10 mouse cellular contexts compared by ENCODE assay signal in the genomic region with DNA sequence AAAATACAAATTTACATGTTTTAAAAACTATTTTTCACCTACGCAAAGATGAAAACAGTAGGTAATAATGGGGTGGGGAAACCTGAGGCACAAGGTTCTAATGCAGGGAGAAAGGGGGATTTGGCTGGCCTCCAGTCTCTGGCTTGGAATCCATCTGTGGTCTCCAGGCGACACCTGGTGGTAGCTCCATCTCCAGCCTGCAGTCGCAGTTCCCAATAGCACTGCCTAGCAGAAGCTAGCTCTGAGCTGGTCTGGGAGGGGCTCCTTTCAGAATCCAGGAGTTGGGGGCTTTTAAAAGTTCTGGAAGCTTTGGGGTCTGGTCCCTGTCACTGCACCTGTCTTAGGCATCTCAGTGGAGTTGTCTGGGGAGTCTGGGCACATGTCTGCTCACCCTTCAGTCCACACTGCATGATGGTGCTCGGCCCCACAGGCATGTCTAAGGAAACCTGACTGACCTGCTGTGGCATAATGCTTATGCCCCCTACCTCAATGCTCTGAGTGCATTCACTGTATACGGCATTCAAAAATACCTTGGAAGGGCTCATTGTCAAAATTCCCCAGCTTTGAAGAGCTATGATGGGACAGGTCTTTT. TPM values are rescaled to one million over a fixed set of nuclear protein-coding genes. Genes with fewer than 3 reads are reported as not detected.
DNase-seq lines count a peak whose midpoint lies in the region; ATAC-seq and TF ChIP-seq lines count a peak whose summit lies in the region.
"Had no signal": no experiment of that assay in that cellular context is flagged by ENCODE, and none has a peak within 500 bp of the region (broad histone marks: within the 10 kb centered on the region; RNA-seq: fewer than 3 reads in every experiment).

No protein-coding gene starts in this region.

- no peak overlapping the region for H3K9ac ChIP-seq in forebrain, postnatal 0 days
- no peak overlapping the region for H3K9ac ChIP-seq in kidney, postnatal 0 days (ENCODE audit: low read depth, low read length)
- H3K9ac ChIP-seq in liver, adult 2 months (ENCODE audit: low read depth, low read length) = no peak overlapping the region
- H3K9ac ChIP-seq in neural tube, embryonic 12.5 days = no peak overlapping the region
- H3K9ac ChIP-seq: liver, embryonic 13.5 days had no signal

- H3K27ac ChIP-seq in forebrain, postnatal 0 days (ENCODE audit: low read depth, low read length) = no peak overlapping the region
- H3K27ac ChIP-seq in kidney, postnatal 0 days = no peak overlapping the region
- H3K27ac ChIP-seq in liver, adult 2 months (replicated peaks; ENCODE audit: insufficient read depth, low read depth, low read length) = no peak overlapping the region
- H3K27ac ChIP-seq in neural tube, embryonic 12.5 days = no peak overlapping the region
- H3K27ac ChIP-seq: liver, embryonic 13.5 days had no signal

- peak; percentile 32 to 52 for DNase-seq in cerebellum, adult 18-20 months
- DNase-seq in cerebellum, adult 11-12 months = no peak
- DNase-seq in brain, embryonic 14.5 days (ENCODE audit: low read depth) = peak; percentile 80
- peak; percentile 88 for DNase-seq in forebrain, postnatal 0 days
- peak; percentile 81 for DNase-seq in kidney, postnatal 0 days (ENCODE audit: low spot score)
- DNase-seq in liver, adult 2 months (ENCODE audit: extremely low read depth, low read depth, low spot score) = no peak
- DNase-seq in testis, postnatal 10 days (ENCODE audit: low spot score) = peak; percentile 91
- DNase-seq: liver, embryonic 13.5 days had no signal

- no peak overlapping the region for H3K4me3 ChIP-seq in forebrain, postnatal 0 days (ENCODE audit: low read depth, low read length)
- no peak overlapping the region for H3K4me3 ChIP-seq in kidney, postnatal 0 days (replicated peaks; ENCODE audit: low read depth, low read length)
- H3K4me3 ChIP-seq in liver, adult 2 months (ENCODE audit: insufficient read depth, low read depth, low read length) = no peak overlapping the region
- H3K4me3 ChIP-seq in neural tube, embryonic 12.5 days = no peak overlapping the region
- H3K4me3 ChIP-seq: liver, embryonic 13.5 days had no signal

- no peaks in the 10 kb centered on the region for H3K4me1 ChIP-seq in forebrain, postnatal 0 days (ENCODE audit: insufficient read depth)
- H3K4me1 ChIP-seq in kidney, postnatal 0 days (replicated peaks; ENCODE audit: insufficient read depth, low read length) = 0 out of 2 replicates have a peak, but pooled peaks cover 3% of the 10 kb centered on the region
- no peaks in the 10 kb centered on the region for H3K4me1 ChIP-seq in liver, adult 2 months (ENCODE audit: control insufficient read depth, insufficient read depth, low read length)
- no peaks in the 10 kb centered on the region for H3K4me1 ChIP-seq in neural tube, embryonic 12.5 days
- H3K4me1 ChIP-seq: liver, embryonic 13.5 days had no signal

- H3K36me3 ChIP-seq in forebrain, postnatal 0 days (ENCODE audit: insufficient read depth) = no peaks in the 10 kb centered on the region
- no peaks in the 10 kb centered on the region for H3K36me3 ChIP-seq in kidney, postnatal 0 days (ENCODE audit: insufficient read depth, low read length)
- no peaks in the 10 kb centered on the region for H3K36me3 ChIP-seq in liver, adult 2 months (ENCODE audit: control insufficient read depth, insufficient read depth, low read length)
- H3K36me3 ChIP-seq in neural tube, embryonic 12.5 days = no peaks in the 10 kb centered on the region
- H3K36me3 ChIP-seq: G1E; liver, embryonic 13.5 days had no signal

- H3K9me3 ChIP-seq in forebrain, postnatal 0 days (ENCODE audit: low read length) = no peaks in the 10 kb centered on the region
- no peaks in the 10 kb centered on the region for H3K9me3 ChIP-seq in kidney, postnatal 0 days (replicated peaks; ENCODE audit: low read length)
- H3K9me3 ChIP-seq in neural tube, embryonic 12.5 days = no peaks in the 10 kb centered on the region
- H3K9me3 ChIP-seq: liver, embryonic 13.5 days had no signal

- TF ChIP-seq CTCF in brain, embryonic 14.5 days (IDR thresholded peaks at IDR 0.05; ENCODE audit: borderline replicate concordance, extremely low read depth, insufficient read depth, insufficient read length) = peak; percentile 97
- TF ChIP-seq CTCF in forebrain, postnatal 0 days (IDR thresholded peaks at IDR 0.05; ENCODE audit: low read depth) = peak; percentile 97
- TF ChIP-seq CTCF in kidney, postnatal 0 days (IDR thresholded peaks at IDR 0.05; ENCODE audit: low read depth) = peak; percentile 92
- peak; percentile 88 for TF ChIP-seq CTCF in liver, adult 2 months (IDR thresholded peaks at IDR 0.05; ENCODE audit: low read depth, low read length)

- H3K27me3 ChIP-seq in forebrain, postnatal 0 days (ENCODE audit: insufficient read depth, low read length) = no peaks in the 10 kb centered on the region
- no peaks in the 10 kb centered on the region for H3K27me3 ChIP-seq in kidney, postnatal 0 days (ENCODE audit: insufficient read depth, low read length)
- H3K27me3 ChIP-seq in liver, adult 2 months (ENCODE audit: control insufficient read depth, insufficient read depth, low read length) = no peaks in the 10 kb centered on the region
- no peaks in the 10 kb centered on the region for H3K27me3 ChIP-seq in neural tube, embryonic 12.5 days (replicated peaks)
- H3K27me3 ChIP-seq: liver, embryonic 13.5 days had no signal

- no peak for TF ChIP-seq POLR2A in brain, embryonic 14.5 days (IDR thresholded peaks at IDR 0.05; ENCODE audit: borderline replicate concordance, extremely low read depth, insufficient read depth, insufficient read length, poor library complexity, severe bottlenecking)
- no peak for TF ChIP-seq POLR2A in liver, adult 2 months (IDR thresholded peaks at IDR 0.05; ENCODE audit: extremely low read depth, insufficient read depth, low read length)

- WGBS in forebrain, postnatal 0 days = 42% methylated on average over 5 of the region's 5 CpGs
- 38% methylated on average over 5 of the region's 5 CpGs for WGBS in kidney, postnatal 0 days
- 47% methylated on average over 5 of the region's 5 CpGs for WGBS in liver, adult 2 months
- WGBS in neural tube, embryonic 12.5 days = 48% methylated on average over 5 of the region's 5 CpGs

- no peaks in the 10 kb centered on the region for H3K79me2 ChIP-seq in liver, adult 2 months (ENCODE audit: control insufficient read depth, insufficient read depth, low read length)

- H3K4me2 ChIP-seq in forebrain, postnatal 0 days (ENCODE audit: low read depth) = no peak overlapping the region
- no peak overlapping the region for H3K4me2 ChIP-seq in kidney, postnatal 0 days (ENCODE audit: low read length)
- H3K4me2 ChIP-seq in neural tube, embryonic 12.5 days (replicated peaks) = no peak overlapping the region
- H3K4me2 ChIP-seq: liver, embryonic 13.5 days had no signal

- peak; percentile 73 for ATAC-seq in forebrain, postnatal 0 days
- ATAC-seq in kidney, postnatal 0 days (replicated peaks; ENCODE audit: low FRiP score, low read depth) = no peak
- ATAC-seq in neural tube, embryonic 12.5 days (ENCODE audit: low FRiP score, low read depth) = peak; percentile 56; the same call in 1 of the 2 replicates

RNA-seq across cellular contexts. Expression of a gene that starts 16.2 kb away (rescaled TPM):
- not detected in 2 replicates for polyA plus RNA-seq in brain, embryonic 14.5 days (2012; rRNA removed)
- not detected in 2 replicates for total RNA-seq in forebrain, postnatal 0 days (2014; rRNA removed)
- not detected in 2 replicates for polyA plus RNA-seq in forebrain, postnatal 0 days (2015; fragmentation: Nextera tagmentation; extraction: Ambion mirVana)
- not detected in 2 replicates for polyA plus RNA-seq in kidney, postnatal 0 days (2015; fragmentation: Nextera tagmentation; extraction: Ambion mirVana)
- total RNA-seq in liver, adult 2 months (2014; rRNA removed) = 0.54 TPM in 1 of 2 replicates, not detected in the other
- polyA plus RNA-seq in liver, adult 2 months (2012; rRNA removed) = not detected in 2 replicates
- not detected in 2 replicates for polyA plus RNA-seq in neural tube, embryonic 12.5 days (2016; fragmentation: Nextera tagmentation; extraction: Ambion mirVana)
- total RNA-seq: G1E had no signal
- polyA plus RNA-seq: G1E; liver, embryonic 13.5 days had no signal

RNA-seq across cellular contexts. Expression of a gene that starts 39.6 kb away (rescaled TPM):
- polyA plus RNA-seq in brain, embryonic 14.5 days (2012; rRNA removed) = not detected in 2 replicates
- not detected in 2 replicates for total RNA-seq in forebrain, postnatal 0 days (2014; rRNA removed)
- polyA plus RNA-seq in forebrain, postnatal 0 days (2015; fragmentation: Nextera tagmentation; extraction: Ambion mirVana) = not detected in 2 replicates
- polyA plus RNA-seq in kidney, postnatal 0 days (2015; fragmentation: Nextera tagmentation; extraction: Ambion mirVana) = not detected in 2 replicates
- total RNA-seq in liver, adult 2 months (2014; rRNA removed) = not detected in 2 replicates
- polyA plus RNA-seq in liver, adult 2 months (2012; rRNA removed) = not detected in 2 replicates
- not detected in 2 replicates for polyA plus RNA-seq in neural tube, embryonic 12.5 days (2016; fragmentation: Nextera tagmentation; extraction: Ambion mirVana)
- total RNA-seq: G1E had no signal
- polyA plus RNA-seq: G1E; liver, embryonic 13.5 days had no signal

Comparison
In these comparisons a context has a peak if more than half of its experiments do, and no peak if none do; other contexts are left out.
1. DNase-seq: peak in cerebellum, adult 18-20 months (2 of 2), brain, embryonic 14.5 days (single experiment), forebrain, postnatal 0 days (single experiment), kidney, postnatal 0 days (single experiment) and testis, postnatal 10 days (single experiment); none in cerebellum, adult 11-12 months (single experiment) and liver, adult 2 months (single experiment).
2. Peak in every context shown above with its lines, with median percentiles within 50 percentile points of each other: CTCF ChIP-seq.